ENCODE assay signal across 22 mouse cellular contexts in genomic region chr3:146473741-146474140, GRCm38 (mm10). TPM values are rescaled to one million over a fixed set of nuclear protein-coding genes. Genes with fewer than 3 reads are reported as not detected.
DNase-seq lines count a peak whose midpoint lies in the region; ATAC-seq and TF ChIP-seq lines count a peak whose summit lies in the region.
"Had no signal": no experiment of that assay in that cellular context is flagged by ENCODE, and none has a peak within 500 bp of the region (broad histone marks: within the 10 kb centered on the region; RNA-seq: fewer than 3 reads in every experiment).

No protein-coding gene starts in this region.

- H3K27me3 ChIP-seq in Patski (no peaks in the 10 kb centered on the region), myocyte (ENCODE audit: control insufficient read depth, insufficient read depth, insufficient read length) (no peaks in the 10 kb centered on the region)
- no peaks in the 10 kb centered on the region for H3K27me3 ChIP-seq in thymus, adult 2 months (ENCODE audit: control insufficient read depth, insufficient read depth, low read length)
- H3K27me3 ChIP-seq: forebrain, embryonic 15.5 days; heart, embryonic 12.5 days; heart, embryonic 15.5 days; hindbrain, embryonic 13.5 days; intestine, embryonic 15.5 days had no signal

- H3K27ac ChIP-seq in thymus, adult 2 months (ENCODE audit: control insufficient read depth, insufficient read depth, low read length), result no peak overlapping the region
- H3K27ac ChIP-seq: forebrain, embryonic 15.5 days; heart, embryonic 15.5 days; hindbrain, embryonic 10.5 days; hindbrain, embryonic 13.5 days; intestine, embryonic 15.5 days had no signal

- POLR2A ChIA-PET in Patski (lab: Charles Lee), result interaction anchor here (0.7 to 1.2 kb wide), 2 partner anchors 17 to 26 kb away, joined by 3 read pairs; partner anchors contain the start of genes Gng5 and Spata1

- peak overlapping the region; percentile 4 for H3K4me2 ChIP-seq in myocyte (ENCODE audit: low read depth)
- H3K4me2 ChIP-seq: forebrain, embryonic 15.5 days; heart, embryonic 12.5 days; heart, embryonic 15.5 days; hindbrain, embryonic 13.5 days; intestine, embryonic 15.5 days had no signal

- no peak overlapping the region for H3ac ChIP-seq in myocyte (ENCODE audit: control insufficient read depth, insufficient read length)

- no peaks in the 10 kb centered on the region for H3K79me2 ChIP-seq in myocyte (ENCODE audit: control insufficient read depth, insufficient read depth)

- CTCF ChIA-PET in Patski (lab: Charles Lee), result interaction anchor here (1.1 to 3.5 kb wide), 11 partner anchors 9 to 472 kb away, joined by 3 to 24 read pairs (median 5); partner anchors contain the start of gene Ctbs

- no peak overlapping the region for H3K4me3 ChIP-seq in myocyte
- no peak overlapping the region for H3K4me3 ChIP-seq in thymus, adult 2 months (ENCODE audit: control insufficient read depth, insufficient read depth, low read length)
- H3K4me3 ChIP-seq: forebrain, embryonic 15.5 days; heart, embryonic 12.5 days; heart, embryonic 15.5 days; hindbrain, embryonic 10.5 days; hindbrain, embryonic 13.5 days; intestine, embryonic 15.5 days had no signal

- TF ChIP-seq CTCF in Patski (IDR thresholded peaks at IDR 0.05), result no peak
- no peak for TF ChIP-seq CTCF in thymus, adult 2 months (IDR thresholded peaks at IDR 0.05; ENCODE audit: borderline replicate concordance, control insufficient read depth, extremely low read depth, insufficient read depth, low read length, poor library complexity)

- peak; percentile 69 for ATAC-seq in Patski
- ATAC-seq in megakaryocyte-erythroid progenitor cell, adult 5-6 weeks (replicated peaks; ENCODE audit: low FRiP score, low TSS enrichment, poor library complexity, severe bottlenecking), result no peak
- ATAC-seq: CD4-positive, CD25-positive, alpha-beta regulatory T cell, adult 4 months; forebrain, embryonic 15.5 days; hindbrain, embryonic 16.5 days; intestine, embryonic 15.5 days had no signal

- TF ChIP-seq POLR2A in myocyte (IDR thresholded peaks at IDR 0.05; ENCODE audit: insufficient read length, low read depth), result no peak
- TF ChIP-seq POLR2A in thymus, adult 2 months (IDR thresholded peaks at IDR 0.05; ENCODE audit: control insufficient read depth, extremely low read depth, insufficient read depth, low read length, poor library complexity), result no peak

- no peaks in the 10 kb centered on the region for H3K36me3 ChIP-seq in myocyte (ENCODE audit: control insufficient read depth, insufficient read depth)
- H3K36me3 ChIP-seq in thymus, adult 2 months (ENCODE audit: control insufficient read depth, insufficient read depth, low read length), result no peaks in the 10 kb centered on the region
- H3K36me3 ChIP-seq: forebrain, embryonic 15.5 days; heart, embryonic 12.5 days; heart, embryonic 15.5 days; hindbrain, embryonic 10.5 days; hindbrain, embryonic 13.5 days; intestine, embryonic 15.5 days had no signal

- in situ Hi-C loops in Patski (cut with MboI; ENCODE audit: low pct_unique_long_range_greater_than_20kb), result no loop called here

- H3K4me1 ChIP-seq in thymus, adult 2 months (replicated peaks; ENCODE audit: control insufficient read depth, insufficient read depth, low read length), result no peaks in the 10 kb centered on the region
- H3K4me1 ChIP-seq: forebrain, embryonic 15.5 days; heart, embryonic 12.5 days; heart, embryonic 15.5 days; hindbrain, embryonic 10.5 days; hindbrain, embryonic 13.5 days; intestine, embryonic 15.5 days had no signal

- DNase-seq in adrenal gland, adult 2 months, result peak; percentile 17
- DNase-seq in adrenal gland, adult 8-10 months, result no peak
- DNase-seq in Patski (ENCODE audit: low read depth, low spot score), result no peak
- no peak for DNase-seq in thymus, adult 2 months
- DNase-seq: adrenal gland, postnatal 25 days; cerebellum, adult 11-12 months; cerebellum, adult 8-10 months; cerebellum, postnatal 14 days; gastrocnemius, postnatal 25 days; heart, adult 18-20 months; heart, postnatal 10 days; heart, postnatal 36 days had no signal

TF ChIP-seq in myocyte, 11 proteins besides CTCF, POLR2A, EP300 and RAD21:
- TF ChIP-seq REST (IDR thresholded peaks at IDR 0.05; ENCODE audit: insufficient read depth, insufficient read length) (no peak), MYOG (IDR thresholded peaks at IDR 0.05; ENCODE audit: control insufficient read depth in 1 of 3, insufficient read depth in 1 of 3, insufficient read length in 2 of 3, low read depth in 2 of 3) (no peak), CEBPB (IDR thresholded peaks at IDR 0.05; ENCODE audit: insufficient read depth, poor library complexity, severe bottlenecking) (no peak), MYOD1 (IDR thresholded peaks at IDR 0.05; ENCODE audit: control insufficient read depth in 1 of 3, insufficient read length in 2 of 3, low read depth in 2 of 3) (no peak), MAX (IDR thresholded peaks at IDR 0.05; ENCODE audit: low read depth) (no peak), USF1 (IDR thresholded peaks at IDR 0.05; ENCODE audit: low read depth) (no peak), SRF (IDR thresholded peaks at IDR 0.05; ENCODE audit: control insufficient read depth, insufficient read length, low read depth) (no peak), POLR2AphosphoS2 (IDR thresholded peaks at IDR 0.05; ENCODE audit: insufficient read length, low read depth) (no peak), TCF12 (IDR thresholded peaks at IDR 0.05; ENCODE audit: insufficient read depth, poor library complexity, severe bottlenecking) (no peak), TCF3 (IDR thresholded peaks at IDR 0.05; ENCODE audit: insufficient read length, low read depth) (no peak), E2F4 (IDR thresholded peaks at IDR 0.05; ENCODE audit: insufficient read depth) (no peak)
TF ChIP-seq in myocyte: peak in this region for 0.

RNA-seq across cellular contexts. Expression of gene Ctbs, which starts 24.1 kb away (rescaled TPM):
- 1 to 10 TPM; 9.4 to 9.6 TPM for total RNA-seq in adrenal gland, adult 2 months (2021)
- polyA plus RNA-seq in adrenal gland, adult 2 months (2012; rRNA removed), result 2.7 and 3.2 TPM in 2 replicates
- total RNA-seq in adrenal gland, adult 8-10 months (2022), result 10 to 100 TPM in 3 of 4 experiments, 1 to 10 TPM in 1; 10.0 to 15.2 (median 12.8) TPM
- polyA plus RNA-seq in Patski (2021) (25.0 TPM), myocyte (2012; fragmentation: generic; extraction: Trizol) (2.9 TPM)
- polyA plus RNA-seq in thymus, adult 2 months (2012; rRNA removed), result 2.0 and 2.5 TPM in 2 replicates
- 2.9 and 5.0 TPM in 2 replicates for total RNA-seq in megakaryocyte-erythroid progenitor cell, adult 5-6 weeks (2014; fragmentation: Nextera tagmentation)
- 7.0 and 13.1 TPM in 2 replicates for total RNA-seq in megakaryocyte-erythroid progenitor cell, adult 5-6 weeks (2017)

RNA-seq across cellular contexts. Expression of gene Spata1, which starts 25.8 kb away (rescaled TPM):
- total RNA-seq in adrenal gland, adult 2 months (2021), result 1 to 10 TPM; 3.2 to 4.6 TPM
- 0.27 and 0.45 TPM in 2 replicates for polyA plus RNA-seq in adrenal gland, adult 2 months (2012; rRNA removed)
- total RNA-seq in adrenal gland, adult 8-10 months (2022), result 1 to 10 TPM; 1.2 to 4.7 (median 2.8) TPM
- polyA plus RNA-seq in Patski (2021), result 8.9 TPM
- 1.0 TPM for polyA plus RNA-seq in myocyte (2012; fragmentation: generic; extraction: Trizol)
- polyA plus RNA-seq in thymus, adult 2 months (2012; rRNA removed), result 1.9 and 2.5 TPM in 2 replicates
- 6.9 and 7.8 TPM in 2 replicates for total RNA-seq in megakaryocyte-erythroid progenitor cell, adult 5-6 weeks (2014; fragmentation: Nextera tagmentation)
- total RNA-seq in megakaryocyte-erythroid progenitor cell, adult 5-6 weeks (2017), result 4.7 and 32.3 TPM in 2 replicates

RNA-seq across cellular contexts. Expression of gene Gng5, which starts 25.9 kb away (rescaled TPM):
- total RNA-seq in adrenal gland, adult 2 months (2021), result 100 to 1,000 TPM; 277 to 314 TPM
- polyA plus RNA-seq in adrenal gland, adult 2 months (2012; rRNA removed), result 304 and 421 TPM in 2 replicates
- 100 to 1,000 TPM; 186 to 235 (median 206) TPM for total RNA-seq in adrenal gland, adult 8-10 months (2022)
- 527 TPM for polyA plus RNA-seq in Patski (2021)
- 451 TPM for polyA plus RNA-seq in myocyte (2012; fragmentation: generic; extraction: Trizol)
- polyA plus RNA-seq in thymus, adult 2 months (2012; rRNA removed), result 358 and 374 TPM in 2 replicates
- total RNA-seq in megakaryocyte-erythroid progenitor cell, adult 5-6 weeks (2014; fragmentation: Nextera tagmentation), result 208 and 251 TPM in 2 replicates
- 69.8 and 110 TPM in 2 replicates for total RNA-seq in megakaryocyte-erythroid progenitor cell, adult 5-6 weeks (2017)

RNA-seq across cellular contexts. Expression of gene Rpf1, which starts 47.5 kb away (rescaled TPM):
- 10 to 100 TPM; 25.1 to 35.1 TPM for total RNA-seq in adrenal gland, adult 2 months (2021)
- polyA plus RNA-seq in adrenal gland, adult 2 months (2012; rRNA removed), result 2.1 and 3.8 TPM in 2 replicates
- 10 to 100 TPM; 25.5 to 34.4 (median 31.9) TPM for total RNA-seq in adrenal gland, adult 8-10 months (2022)
- polyA plus RNA-seq in Patski (2021) (78.9 TPM), myocyte (2012; fragmentation: generic; extraction: Trizol) (13.5 TPM)
- 18.6 and 19.0 TPM in 2 replicates for polyA plus RNA-seq in thymus, adult 2 months (2012; rRNA removed)
- 69.9 and 73.5 TPM in 2 replicates for total RNA-seq in megakaryocyte-erythroid progenitor cell, adult 5-6 weeks (2014; fragmentation: Nextera tagmentation)
- total RNA-seq in megakaryocyte-erythroid progenitor cell, adult 5-6 weeks (2017), result 112 and 113 TPM in 2 replicates
